Mouse (Mus musculus) embryo, embryonic 10.5 days (tissue): ENCODE results near the gene Slc9a8.

Experiments used
- DNase-seq: peaks from one replicate; pipeline ENCODE4 v3.0.0-alpha.2; 2015; ENCODE audit warnings: low spot score

The Slc9a8 gene

DNA sequence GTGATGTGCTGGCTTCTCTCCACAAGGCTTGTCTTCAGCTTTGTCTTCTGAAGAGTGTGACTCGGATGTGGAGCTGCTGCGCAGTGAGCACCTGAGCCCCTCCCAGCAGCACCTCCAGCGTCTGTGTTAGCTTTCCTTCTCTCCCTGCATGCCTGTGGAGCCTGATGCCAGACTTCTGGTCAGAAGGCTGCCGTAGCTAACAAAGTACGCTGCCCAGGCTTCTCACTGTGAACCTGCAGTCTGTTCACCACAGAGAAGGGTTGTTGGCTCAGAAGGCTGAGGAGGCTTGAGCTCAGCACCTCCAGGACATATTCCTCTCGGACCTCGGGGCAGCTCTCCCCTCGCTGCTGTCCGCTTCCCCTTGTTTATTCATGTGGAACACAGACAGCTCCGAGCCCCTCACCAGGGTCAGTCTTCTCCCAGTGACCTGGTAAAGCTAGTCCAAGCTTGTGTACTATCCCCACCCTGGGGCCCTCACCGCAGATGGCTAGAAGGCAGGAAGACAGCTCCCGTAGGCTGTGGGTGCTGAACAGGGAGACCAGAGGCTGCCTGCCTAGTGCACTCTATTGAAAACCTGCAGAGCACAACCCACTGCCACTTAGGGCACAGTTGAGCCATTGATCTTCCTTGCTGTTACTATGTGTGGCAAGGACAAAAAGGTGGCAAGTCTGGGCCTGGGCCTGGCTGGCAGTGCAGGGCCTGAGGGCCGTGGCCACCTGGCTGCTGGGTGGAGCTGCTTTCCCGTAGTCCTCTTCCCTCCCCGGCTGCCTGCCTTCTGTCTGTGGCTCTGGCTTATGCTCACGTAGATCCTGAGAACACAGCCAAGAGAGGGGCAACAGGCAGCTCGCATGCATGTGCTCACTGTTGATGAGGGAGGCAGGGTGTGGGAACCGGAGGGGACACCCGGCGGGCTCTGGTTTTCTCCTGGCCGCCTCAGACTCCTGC is 28.1 kb downstream of the Slc9a8 start:
- no peak for DNase-seq

DNA sequence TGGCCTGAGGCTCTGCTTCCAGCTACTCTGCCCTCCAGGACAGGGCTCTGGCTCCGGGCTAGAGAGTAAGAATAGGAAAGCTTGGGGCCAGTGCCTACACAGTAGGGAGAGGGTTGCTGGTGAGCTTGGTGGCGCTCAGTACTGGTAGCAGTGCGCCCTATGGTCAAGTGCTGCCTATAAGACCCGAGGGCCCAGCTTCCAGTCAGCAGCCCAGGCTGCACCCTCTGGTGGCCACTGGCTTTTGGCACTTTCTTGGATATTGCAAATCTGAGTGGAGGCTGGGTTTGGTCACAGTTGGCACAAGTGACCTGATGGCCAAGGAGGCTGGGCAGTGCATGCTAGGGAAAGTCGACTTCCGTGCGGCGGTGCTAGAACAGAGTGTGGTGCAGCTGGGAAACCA is 29.1 kb downstream of the Slc9a8 start:
- no peak for DNase-seq

DNA sequence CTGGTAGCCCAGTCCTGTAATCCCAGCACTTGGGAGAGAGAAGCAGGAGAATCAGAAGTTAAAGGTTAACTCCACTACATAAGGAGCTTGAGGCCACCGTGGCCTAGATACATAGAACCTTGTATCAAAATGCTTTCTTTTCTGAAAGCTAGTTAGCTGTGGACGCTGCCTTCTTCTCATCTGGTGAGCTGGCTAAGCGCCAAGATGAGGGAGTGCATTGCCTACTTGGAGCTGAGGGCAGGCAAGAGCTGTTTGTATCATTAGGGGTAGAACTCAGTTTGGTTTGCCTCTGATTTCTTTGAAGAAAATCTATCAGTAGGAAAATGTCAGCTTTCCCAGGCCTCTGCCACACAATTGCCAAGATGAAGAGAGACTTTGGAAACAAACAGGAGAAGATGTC is 32.3 kb downstream of the Slc9a8 start:
- no peak for DNase-seq

DNA sequence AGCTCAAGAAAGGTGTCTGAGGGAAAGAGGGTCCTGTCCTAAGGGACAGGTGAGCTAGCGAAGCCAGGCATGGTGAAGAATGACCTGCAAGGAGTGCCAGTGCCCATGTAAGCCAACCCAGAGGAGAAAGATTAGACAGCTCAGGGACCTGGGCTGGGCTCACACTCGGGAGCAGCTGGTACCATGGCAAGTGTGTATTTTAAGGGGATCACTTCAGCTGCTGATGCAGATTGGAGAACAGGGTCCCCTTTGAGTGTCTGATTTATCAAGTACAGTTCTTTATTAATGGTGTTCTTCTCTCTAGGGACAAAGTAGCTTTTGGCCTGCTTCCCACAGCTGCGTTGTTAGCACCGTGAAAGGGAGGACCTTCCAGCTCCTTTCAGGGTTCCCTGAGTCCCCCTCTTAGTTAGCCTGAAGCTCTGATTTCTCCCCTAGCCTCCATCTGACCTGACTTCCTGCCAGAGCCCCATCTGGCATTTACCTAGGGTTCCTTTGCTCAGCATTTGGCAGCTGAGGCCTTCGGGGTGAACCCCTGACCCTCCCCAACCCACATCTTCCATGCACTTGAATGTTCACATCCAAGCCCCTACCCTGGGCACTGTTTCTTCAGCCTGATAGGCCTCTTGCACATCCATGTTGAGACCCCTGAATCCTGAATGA is 35.0 kb downstream of the Slc9a8 start:
- DNase-seq: no peak

DNA sequence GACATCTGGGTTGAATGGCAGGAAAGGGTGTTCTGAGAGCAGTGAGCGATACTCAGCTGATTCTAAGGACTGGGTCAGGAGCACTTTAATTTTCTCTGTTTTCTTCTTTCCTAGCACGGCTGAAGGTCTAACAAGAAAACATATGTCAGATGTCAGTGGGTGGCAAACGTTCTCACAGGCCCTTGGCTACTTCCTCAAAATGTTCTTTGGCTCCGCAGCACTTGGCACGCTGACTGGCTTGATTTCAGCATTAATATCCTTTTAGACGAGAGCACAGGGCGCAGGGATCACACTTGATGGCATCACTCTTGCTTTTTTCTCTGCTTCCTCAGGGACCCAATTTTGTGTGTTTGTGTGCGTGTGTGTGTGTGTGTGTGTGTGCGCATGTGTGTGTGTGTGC is 35.7 kb downstream of the Slc9a8 start:
- DNase-seq: no peak

DNA sequence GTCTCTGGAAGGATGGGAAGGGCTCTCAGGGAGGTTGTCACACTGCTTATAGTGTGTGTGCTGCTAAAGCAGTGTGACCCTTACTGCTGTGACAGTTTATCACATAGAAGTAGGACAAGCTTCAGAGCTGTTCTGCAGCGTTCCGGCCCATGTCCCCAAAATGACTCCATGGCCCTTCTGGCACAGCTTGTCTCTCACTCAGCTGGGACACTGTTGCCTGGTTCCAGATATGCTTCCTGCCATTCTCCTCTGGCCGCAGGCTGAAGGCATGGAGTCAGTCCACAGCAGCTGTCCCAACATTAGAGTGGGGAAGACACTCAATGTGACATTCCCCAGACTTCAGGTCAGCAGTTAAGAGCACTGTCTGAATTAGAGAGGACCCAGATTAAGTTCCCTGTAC is 37.0 kb downstream of the Slc9a8 start:
- DNase-seq: no peak

DNA sequence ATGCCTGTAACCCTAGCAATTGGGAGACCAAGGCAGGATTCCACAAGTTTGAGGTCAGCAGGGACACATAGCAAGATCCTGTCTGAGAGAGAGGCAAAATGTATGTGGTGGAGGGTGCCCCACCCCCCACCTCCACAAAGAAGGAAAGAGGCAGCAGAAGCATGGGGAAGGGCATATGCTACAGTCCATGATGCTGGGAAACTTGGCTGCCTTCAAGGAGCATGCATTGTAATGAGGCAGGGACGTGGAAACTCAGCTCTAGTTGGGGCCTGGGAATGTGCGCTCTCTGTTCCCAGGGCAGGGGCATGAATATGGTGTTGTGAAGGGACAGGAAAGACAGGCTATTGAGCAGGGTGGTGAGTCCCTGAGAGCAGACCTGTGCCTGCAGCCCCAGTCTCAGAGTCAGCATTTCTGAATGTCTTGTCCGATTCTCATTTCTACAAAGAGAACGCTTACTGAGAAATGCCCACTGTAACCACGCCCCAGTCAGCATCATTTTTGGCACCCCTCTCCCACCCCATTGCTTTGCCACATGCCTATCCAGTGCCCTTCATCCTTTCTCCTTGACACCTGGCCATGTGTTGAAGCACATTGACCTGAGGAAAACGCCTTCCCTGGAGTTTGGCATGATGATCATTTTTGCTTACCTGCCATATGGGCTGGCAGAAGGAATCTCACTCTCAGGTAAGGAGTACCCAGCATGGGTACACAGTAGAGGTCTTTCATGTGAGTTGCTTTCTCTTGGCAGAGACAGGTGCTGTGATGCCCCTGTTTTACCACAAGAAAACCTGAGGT is 37.8 kb downstream of the Slc9a8 start:
- no peak for DNase-seq

DNA sequence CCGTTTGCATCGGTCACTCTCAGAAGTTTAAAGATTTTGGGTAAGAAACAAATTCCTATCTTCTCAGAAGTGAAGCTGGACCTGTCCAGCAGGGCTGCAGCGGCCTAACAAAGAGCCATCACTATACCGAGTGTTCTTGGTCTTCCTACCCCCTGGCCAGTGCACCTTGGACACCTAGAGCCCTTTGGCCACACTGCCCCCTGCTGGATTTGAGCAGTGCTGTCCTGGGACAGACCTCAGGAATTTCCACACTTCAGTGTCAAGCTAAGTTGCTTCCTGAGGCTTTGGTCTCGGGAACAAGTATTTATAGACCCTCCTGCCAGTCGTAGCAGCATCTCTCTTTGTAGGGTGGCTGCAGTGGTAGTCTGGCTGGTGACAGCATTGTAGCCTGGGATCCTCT is 41.4 kb downstream of the Slc9a8 start:
- DNase-seq: peak; percentile 74

DNA sequence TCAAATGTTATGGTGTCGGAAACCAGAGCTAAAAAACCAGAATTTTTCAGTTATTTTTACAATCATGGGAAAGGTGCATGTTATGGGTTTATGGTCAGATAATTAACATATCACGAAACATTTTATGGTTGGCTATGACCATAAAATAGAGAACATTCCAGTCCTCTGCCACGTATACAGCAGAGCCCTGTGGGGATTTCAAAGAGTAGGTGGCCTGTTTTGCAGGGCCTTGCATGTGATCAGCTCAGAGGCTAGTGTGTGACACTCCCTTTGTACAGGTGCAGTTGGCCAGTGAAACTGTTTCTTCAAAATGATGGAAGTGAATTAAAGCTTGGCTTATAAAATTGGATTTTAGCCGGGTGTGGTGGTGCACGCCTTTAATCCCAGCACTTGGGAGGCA is 42.3 kb downstream of the Slc9a8 start:
- no peak for DNase-seq

DNA sequence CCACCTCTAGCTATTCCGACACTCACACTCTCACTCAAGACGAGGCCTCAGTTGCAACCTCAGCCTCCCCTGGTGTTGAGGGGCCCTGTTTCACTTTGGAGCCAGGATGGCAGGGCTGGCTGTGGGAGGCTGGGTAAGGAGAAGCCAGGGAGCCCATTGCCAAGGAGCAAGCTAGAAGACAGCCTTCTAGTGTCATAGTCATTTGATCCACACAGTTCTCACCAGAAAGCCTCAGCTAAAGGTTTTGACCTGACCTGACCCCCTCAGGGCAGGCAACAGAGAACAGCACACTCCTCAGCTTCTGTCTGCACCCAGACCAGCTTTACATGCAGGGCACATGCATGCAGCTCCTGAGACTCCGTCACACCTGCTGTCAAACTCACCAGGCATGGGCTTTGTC is 44.4 kb downstream of the Slc9a8 start:
- DNase-seq: no peak

DNA sequence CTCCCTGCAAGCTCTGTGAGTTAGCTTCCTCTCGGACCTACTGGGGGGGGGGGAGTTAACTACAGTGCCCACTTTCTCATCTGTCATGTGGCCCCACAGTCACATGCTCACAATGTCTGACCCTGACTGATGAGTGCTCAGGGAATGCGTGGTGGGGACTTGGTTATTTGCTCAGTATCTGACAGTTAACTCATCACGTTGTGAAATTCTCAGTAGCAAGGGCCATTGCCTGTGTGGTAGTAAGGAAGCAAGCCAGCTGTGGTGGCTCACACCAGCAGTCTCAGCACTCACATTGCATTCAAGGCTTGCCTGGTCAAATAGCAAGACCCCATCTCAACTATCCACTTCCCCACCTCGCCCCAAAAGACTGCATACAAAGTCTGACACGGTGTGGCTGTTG is 45.7 kb downstream of the Slc9a8 start:
- no peak for DNase-seq

DNA sequence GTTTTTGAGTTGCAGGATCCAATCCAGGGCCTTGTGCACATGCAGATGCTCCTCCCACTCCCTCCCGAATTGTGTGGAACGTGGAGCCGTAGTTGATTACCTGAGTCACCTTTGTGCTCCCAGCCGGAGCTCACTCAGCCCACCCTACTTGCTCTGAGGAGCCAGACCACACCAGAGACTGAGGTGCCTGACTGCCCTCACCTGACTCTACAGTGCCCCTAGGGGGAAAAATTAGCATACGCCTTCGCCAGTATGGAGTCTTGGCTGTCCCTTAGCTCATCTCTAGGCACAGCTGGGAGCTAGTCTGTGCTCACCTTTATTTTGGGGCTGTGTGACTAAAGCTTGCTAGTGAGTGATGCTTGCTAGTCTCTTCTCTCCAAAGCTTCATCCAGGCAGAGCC is 46.9 kb downstream of the Slc9a8 start:
- no peak for DNase-seq

DNA sequence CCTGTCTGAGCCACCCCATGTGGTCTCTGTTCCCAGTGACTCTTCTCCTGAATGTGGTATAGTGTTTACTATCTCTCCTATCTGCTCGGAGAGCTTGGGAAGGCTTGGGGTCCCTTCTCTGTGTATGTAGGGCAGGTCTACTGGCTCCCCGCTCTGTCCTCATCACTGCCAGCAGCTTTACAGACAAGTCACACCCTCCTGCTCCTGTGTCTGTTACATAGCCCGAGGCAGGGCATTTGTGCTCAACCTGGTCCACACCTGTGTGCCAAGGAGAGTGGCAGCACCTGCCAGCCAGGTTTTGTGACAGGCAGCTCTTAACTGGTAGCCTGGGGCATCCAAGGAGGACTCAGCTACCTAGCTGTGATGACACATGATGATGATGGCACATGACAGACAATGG is 49.1 kb downstream of the Slc9a8 start:
- DNase-seq: no peak

DNA sequence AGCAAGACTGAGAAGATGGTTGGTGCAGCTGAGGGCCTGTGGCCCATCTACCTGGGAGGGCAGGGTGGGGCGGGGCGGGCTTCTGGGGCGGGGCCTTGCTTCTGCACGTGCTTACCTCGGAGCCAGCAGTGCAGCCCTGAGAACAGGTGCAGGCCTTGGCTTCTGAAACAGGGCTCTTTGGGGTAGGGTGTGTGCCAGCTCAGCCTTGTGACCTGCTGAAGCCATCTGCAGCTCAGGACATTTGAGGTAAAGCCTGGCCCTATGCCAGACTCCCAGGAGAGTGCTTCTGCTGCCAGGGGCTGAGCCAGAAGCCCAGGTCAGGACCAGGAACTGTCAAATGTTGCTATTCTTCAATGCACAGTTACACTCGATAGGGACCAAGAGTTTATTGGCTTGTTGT is 50.1 kb downstream of the Slc9a8 start:
- no peak for DNase-seq

DNA sequence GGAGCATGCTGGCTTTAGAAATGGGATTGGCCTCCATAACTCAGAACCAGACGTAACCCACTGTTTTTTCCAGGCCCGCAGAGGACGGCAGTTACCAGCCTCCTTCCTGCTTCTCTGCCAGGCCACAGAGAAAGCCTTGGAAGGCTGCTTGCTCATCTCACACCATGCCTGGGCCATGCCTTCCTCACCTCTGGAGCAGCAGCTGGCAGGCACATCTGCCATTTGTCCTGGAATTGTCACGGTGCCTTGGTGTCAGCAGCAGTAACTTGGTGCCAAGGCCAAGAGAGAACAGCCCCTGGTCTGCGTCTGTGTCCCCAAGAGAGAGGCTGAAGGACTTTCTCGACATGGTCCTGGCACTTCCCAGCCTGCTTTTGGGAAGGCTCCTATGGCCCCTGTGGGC is 52.7 kb downstream of the Slc9a8 start:
- DNase-seq: no peak

DNA sequence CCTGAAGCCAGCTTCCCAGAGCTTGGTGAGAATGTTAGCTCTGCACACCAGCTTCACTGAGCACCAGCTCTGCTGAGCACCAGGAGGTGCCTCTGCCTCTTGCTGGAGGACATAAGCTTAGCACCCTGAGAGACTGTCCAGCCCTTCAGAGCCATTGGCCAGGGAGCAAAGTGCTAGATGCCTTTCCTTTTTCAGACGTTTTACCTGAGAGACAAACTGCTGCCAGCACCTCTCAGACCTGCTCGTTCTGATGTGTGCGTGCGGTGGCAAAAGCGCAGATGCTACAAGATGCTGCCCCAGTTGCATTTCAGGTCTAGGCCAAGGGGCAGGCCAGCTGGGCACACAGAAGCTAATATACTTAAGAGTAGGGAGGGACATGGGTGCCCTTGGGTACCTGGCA is 54.1 kb downstream of the Slc9a8 start:
- no peak for DNase-seq

DNA sequence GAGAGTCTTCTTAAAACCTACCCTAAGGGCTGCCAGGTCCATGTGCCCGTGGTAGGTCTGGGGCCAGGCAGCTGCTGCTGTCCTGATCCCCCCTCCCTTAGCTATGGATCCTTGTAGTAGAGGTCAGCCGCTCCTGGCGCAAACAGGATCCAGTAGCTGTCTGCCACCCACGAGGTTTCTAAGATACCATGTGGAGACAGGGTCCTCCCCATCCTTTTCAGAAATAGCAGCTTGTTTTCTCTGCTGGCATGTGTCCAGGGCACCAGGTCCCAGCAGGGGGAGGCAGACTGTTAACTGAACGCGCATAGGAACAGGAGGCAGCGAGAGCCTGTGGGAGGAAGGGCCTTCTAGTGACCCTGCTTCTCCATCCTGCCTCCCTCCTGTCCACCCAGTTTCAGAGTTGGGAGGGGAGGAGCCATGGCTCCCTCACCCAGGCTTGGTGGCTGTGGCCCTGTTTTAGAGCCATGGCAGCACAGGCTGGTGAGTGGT is 54.7 kb downstream of the Slc9a8 start:
- peak; percentile 27 for DNase-seq

DNA sequence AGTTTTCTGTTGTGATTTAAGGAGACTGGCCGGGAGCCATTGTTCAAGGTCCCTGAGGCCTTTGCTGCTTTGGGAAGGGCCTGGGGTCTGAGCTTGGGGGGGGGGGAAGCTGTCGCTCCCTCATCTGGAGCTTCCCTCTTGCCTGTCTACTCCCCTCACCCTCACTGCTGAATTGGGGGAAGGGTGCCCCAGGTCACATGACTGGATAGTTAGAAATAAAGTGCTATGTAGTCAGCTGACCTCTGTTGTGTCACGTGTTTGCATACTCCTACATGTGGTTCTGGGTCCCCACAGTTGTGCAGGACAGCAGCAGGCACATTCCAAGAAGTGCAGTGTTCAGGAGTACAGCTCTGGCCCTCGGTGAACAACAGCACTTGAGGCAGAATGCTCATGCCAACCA is 55.2 kb downstream of the Slc9a8 start:
- DNase-seq: no peak

DNA sequence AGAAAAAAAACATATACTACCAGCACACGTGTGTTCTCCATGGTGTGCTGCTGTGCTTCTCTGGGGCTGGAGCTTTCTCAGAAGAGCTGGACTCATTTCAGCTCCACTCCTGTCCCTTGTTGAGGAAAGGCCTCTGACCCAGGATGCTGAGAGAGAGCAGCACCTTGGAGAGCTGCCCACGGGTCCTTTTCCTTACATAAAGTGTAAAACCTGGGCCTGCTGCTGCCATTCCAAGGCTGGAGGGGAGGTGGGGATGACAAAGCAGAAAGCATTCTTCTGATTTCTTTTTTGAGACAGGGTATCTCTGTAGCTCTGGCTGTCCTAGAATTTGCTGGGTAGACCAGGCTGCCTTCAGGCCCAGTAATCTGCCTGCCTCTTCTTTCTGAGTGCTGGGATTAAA is 56.6 kb downstream of the Slc9a8 start:
- DNase-seq: peak; percentile 31

DNA sequence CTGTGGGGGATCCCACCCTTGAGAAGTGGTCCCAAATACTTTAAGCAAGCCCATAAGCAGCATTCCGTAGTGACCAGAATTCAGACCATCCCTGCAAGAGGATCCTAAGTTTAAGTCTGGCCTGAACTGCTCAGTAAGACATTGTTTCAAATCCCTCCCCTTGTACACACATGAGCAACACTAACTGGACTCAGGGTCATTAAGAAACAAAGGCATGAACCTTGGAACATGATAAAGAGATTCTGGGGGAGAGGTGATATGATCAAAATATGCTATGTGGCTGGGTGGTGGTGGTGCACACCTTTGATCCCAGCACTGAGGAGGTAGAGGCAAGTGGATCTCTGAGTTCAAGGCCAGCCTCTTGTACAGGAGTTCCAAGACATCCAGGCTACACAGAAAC is 58.0 kb downstream of the Slc9a8 start:
- no peak for DNase-seq

DNA sequence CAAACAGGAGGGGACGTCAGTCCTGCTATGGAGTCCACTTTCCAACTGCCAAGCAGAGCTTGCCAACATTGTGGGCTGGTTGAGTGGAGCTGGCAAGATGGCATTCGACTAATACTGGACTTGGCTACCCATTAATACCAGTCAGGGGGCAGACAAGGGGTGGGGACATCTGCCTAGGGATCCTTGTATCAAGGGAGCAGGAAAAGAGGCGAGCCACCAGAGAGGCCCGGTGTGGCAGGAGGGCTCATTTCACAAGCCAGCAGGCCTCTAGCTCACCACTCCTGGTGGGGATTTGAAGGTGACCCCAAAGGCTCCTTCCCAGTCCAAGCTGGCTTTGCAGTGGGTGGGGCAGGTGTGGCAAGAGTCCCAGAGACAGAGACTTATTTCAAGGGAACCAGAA is 61.2 kb downstream of the Slc9a8 start:
- DNase-seq: no peak

DNA sequence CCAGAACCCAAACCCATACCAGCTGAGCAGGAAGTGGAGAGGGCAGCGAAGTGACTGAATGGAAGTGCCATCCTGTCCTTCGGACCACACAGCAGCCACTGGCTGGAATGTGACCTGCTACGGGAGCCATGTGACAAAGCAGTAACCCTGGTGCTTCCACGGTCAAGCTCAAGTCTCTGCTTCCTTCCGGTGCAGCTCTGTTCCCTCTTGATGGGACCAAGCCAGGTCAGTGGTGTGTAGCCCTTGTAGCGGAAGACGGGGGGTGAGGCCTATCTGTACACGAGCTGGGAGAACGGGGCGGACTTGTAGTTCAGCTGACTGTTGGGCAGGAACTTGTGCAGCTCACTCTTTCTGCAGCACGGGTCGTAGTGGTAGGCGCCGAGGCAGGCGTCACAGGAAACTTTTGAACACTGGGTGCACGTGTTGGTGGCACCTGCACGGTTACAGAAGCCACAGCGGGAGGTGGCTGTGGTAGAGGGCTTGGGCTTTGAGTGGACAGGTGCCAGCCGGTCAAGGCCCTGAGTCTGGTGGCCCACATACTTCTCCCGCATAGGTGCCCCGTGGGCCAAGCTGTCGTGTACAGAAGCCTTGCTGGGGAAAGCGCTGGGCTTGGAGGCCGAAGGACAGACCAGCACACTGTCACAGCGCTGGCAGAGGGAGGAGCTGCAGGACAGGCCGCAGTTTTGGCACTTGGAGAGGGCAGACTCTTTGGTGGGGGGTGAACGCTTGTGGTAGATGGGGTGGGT is 61.7 kb downstream of the Slc9a8 start:
- DNase-seq: no peak
